Mouse (Mus musculus) limb, embryonic 15.5 days (tissue): ENCODE results near the gene Col7a1. TPM values are rescaled to one million over a fixed set of nuclear protein-coding genes. Genes with fewer than 3 reads are reported as not detected.

Experiments used
- ATAC-seq: fragments of 200-750 bp; cut with Nextera tagmentation; 2 replicates; pipeline ENCODE4 v1.8.0; 2017; ENCODE audit warnings: low read depth, moderate TSS enrichment; ENCODE audit not compliant: insufficient number of reproducible peaks, low FRiP score, low TSS enrichment
- H3K27ac ChIP-seq: fragments of 300-500 bp; sonication (generic); 2 replicates; pipeline ENCODE4 v1.5.1; 2015; ENCODE audit warnings: moderate library complexity, mild to moderate bottlenecking, inconsistent platforms
- H3K27me3 ChIP-seq: fragments of 300-500 bp; sonication (generic); 2 replicates; pipeline ENCODE4 v1.6.1; 2015; ENCODE audit warnings: inconsistent platforms
- H3K36me3 ChIP-seq: fragments of 300-500 bp; sonication (generic); 2 replicates; pipeline ENCODE4 v1.6.1; 2015; ENCODE audit warnings: inconsistent platforms
- H3K4me1 ChIP-seq: fragments of 300-500 bp; sonication (generic); 2 replicates; pipeline ENCODE4 v1.6.1; 2015; ENCODE audit warnings: inconsistent platforms
- H3K4me2 ChIP-seq: fragments of 300-500 bp; sonication (generic); 2 replicates; pipeline ENCODE4 v1.6.1; 2015; ENCODE audit warnings: mild to moderate bottlenecking, inconsistent platforms
- H3K4me3 ChIP-seq: fragments of 300-500 bp; sonication (generic); 2 replicates; pipeline ENCODE4 v1.5.1; 2015; ENCODE audit warnings: mild to moderate bottlenecking, inconsistent platforms
- H3K9ac ChIP-seq: fragments of 300-500 bp; sonication (generic); 2 replicates; pipeline ENCODE4 v1.6.1; 2015; ENCODE audit warnings: inconsistent platforms
- H3K9me3 ChIP-seq: fragments of 300-500 bp; sonication (generic); 2 replicates; pipeline ENCODE4 v1.6.1; 2016; ENCODE audit warnings: inconsistent platforms
- WGBS: fragments of 180-500 bp; shearing (Covaris S2); methylation state at CpG from one replicate; pipeline ENCODE4 v1.1.7; 2015; 5-methylcytosine and 5-hydroxymethylcytosine counted together
- polyA plus RNA-seq: library from polyadenylated mRNA; unstranded; fragments of >200 nt; fragmentation: Nextera tagmentation; extraction: Ambion mirVana; gene quantifications from 2 replicates; pipeline ENCODE4 v1.2.1, GENCODE M21; 2015

Gene Col7a1
- polyA plus RNA-seq, 1 experiment from 2014 or later: 19.4 TPM

DNA sequence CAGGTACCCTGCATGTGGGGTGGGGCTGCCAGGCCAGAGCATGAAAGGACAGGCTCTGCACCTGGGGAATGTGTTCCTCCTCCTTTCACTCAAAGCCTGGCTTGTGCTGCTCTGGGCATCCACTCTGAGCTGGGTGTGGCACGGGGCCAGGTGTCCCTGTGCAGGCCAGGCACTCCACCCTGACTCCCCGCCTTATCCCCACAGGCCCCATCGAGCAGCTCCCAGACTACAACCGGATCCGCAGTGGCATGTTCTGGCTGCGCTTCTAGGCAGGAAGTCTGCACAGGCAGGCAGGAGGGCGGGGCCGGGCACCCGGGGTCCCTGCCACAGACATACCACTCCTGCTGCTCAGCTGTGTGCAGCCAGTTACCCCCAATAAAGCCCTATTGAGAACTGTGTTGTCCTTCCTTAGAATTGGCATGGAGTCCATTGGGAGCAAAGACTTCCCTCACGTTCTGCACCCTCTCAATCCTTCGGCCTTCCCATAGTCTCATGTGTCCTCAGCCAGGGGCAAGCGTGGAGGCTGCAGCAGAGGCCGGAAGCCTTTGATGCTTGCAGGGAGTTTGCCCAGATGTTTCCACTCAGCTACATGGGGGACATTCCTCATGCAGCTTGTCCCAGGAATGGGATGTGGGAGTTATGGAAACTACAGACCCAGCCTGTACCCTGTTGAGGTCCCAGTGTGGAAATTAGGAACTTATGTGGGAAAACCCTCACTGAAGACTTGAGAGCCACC, 4.0 kb upstream of the Col7a1 start:
- peaks cover 63% of the 10 kb centered on the region for H3K36me3 ChIP-seq
- H3K9ac ChIP-seq: 0 out of 2 replicates have a peak overlapping the region, but pooled peaks have one; percentile 14
- 24% methylated on average over 13 of the region's 13 CpGs for WGBS
- H3K4me1 ChIP-seq: peaks cover 40% of the 10 kb centered on the region
- peak overlapping the region; percentile 17; the same call in 1 of the 2 replicates for H3K4me2 ChIP-seq
- H3K4me3 ChIP-seq: no peak overlapping the region
- peak; percentile 78 for ATAC-seq
- H3K9me3 ChIP-seq: no peaks in the 10 kb centered on the region
- peak overlapping the region; percentile 91 for H3K27ac ChIP-seq
- peaks cover 11% of the 10 kb centered on the region for H3K27me3 ChIP-seq

DNA sequence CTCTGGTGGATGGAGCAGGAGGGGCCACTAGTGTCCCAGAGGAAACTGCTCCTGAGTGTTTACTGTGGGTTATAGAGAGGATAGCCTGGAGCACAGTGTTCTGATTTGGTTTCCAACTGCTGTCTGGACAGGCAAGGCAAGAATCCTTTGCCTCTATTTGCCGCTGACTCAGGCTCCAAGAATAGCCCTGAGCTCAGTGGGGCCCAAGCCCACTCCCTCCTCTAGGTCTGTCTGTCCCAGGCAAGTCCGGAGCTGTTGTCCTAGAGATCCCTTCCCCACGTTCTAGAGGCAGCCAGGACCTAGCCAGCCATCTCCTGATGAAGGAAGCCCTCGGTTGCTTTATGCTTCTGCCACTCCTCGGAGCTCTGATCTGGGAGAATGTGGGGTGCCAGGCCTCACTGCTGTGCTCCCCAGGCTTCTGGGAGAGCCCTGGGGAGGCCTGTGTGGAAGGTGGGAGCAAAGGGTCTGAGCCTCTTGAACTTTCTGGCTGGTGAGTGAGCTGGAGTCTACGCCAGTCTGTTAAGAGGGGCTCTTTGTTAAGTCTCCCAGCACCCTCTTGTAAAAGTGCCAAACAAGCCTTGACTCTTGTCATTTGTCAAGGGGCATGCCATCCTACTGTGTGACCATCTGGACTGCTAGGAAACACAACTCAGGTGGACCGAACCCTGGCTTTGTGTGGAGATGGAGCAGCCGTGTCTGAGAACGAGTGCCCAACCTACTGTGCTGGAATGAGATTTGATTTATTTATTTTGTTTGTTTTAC, 3.2 kb upstream of the Col7a1 start:
- Histone ChIP-seq H3K9me3 (no peaks in the 10 kb centered on the region), H3K9ac (no peak overlapping the region), H3K27me3 (peaks cover 11% of the 10 kb centered on the region), H3K36me3 (peaks cover 56% of the 10 kb centered on the region), H3K27ac (peak overlapping the region; percentile 91), H3K4me1 (peaks cover 40% of the 10 kb centered on the region), H3K4me2 (no peak overlapping the region), H3K4me3 (no peak overlapping the region)
- 56% methylated on average over 9 of the region's 9 CpGs for WGBS
- ATAC-seq: no peak

- peaks cover 11% of the 10 kb centered on the region for H3K27me3 ChIP-seq
- H3K36me3 ChIP-seq: peaks cover 7% of the 10 kb centered on the region; the same call in 1 of the 2 replicates
- H3K27ac ChIP-seq: no peak overlapping the region
- 87% methylated on average over 11 of the region's 11 CpGs for WGBS
- H3K4me2 ChIP-seq: no peak overlapping the region
- H3K4me3 ChIP-seq: no peak overlapping the region
- H3K9me3 ChIP-seq: no peaks in the 10 kb centered on the region
- no peak for ATAC-seq
- no peak overlapping the region for H3K9ac ChIP-seq
- H3K4me1 ChIP-seq: peaks cover 14% of the 10 kb centered on the region
These were observed 1.9 kb downstream of the Col7a1 start for GRCm38 (mm10) chr9:108955241-108955640.

GRCm38 (mm10) chr9:108955846-108956245, 2.5 kb downstream of the Col7a1 start:
- no peak overlapping the region for H3K4me3 ChIP-seq
- H3K36me3 ChIP-seq: peaks cover 9% of the 10 kb centered on the region; the same call in 1 of the 2 replicates
- no peak overlapping the region for H3K9ac ChIP-seq
- ATAC-seq: no peak
- H3K27ac ChIP-seq: no peak overlapping the region
- H3K4me2 ChIP-seq: no peak overlapping the region
- 92% methylated on average over 11 of the region's 11 CpGs for WGBS
- peaks cover 12% of the 10 kb centered on the region for H3K4me1 ChIP-seq
- peaks cover 11% of the 10 kb centered on the region for H3K27me3 ChIP-seq
- no peaks in the 10 kb centered on the region for H3K9me3 ChIP-seq

GRCm38 (mm10) chr9:108963577-108963976, 10.2 kb downstream of the Col7a1 start:
- Histone ChIP-seq H3K27me3 (no peaks in the 10 kb centered on the region), H3K4me1 (no peaks in the 10 kb centered on the region), H3K9ac (no peak overlapping the region), H3K36me3 (0 out of 2 replicates have a peak, but pooled peaks cover 6% of the 10 kb centered on the region), H3K27ac (no peak overlapping the region), H3K4me3 (no peak overlapping the region), H3K4me2 (no peak overlapping the region), H3K9me3 (no peaks in the 10 kb centered on the region)
- no peak for ATAC-seq
- 66% methylated on average over 3 of the region's 3 CpGs for WGBS

DNA sequence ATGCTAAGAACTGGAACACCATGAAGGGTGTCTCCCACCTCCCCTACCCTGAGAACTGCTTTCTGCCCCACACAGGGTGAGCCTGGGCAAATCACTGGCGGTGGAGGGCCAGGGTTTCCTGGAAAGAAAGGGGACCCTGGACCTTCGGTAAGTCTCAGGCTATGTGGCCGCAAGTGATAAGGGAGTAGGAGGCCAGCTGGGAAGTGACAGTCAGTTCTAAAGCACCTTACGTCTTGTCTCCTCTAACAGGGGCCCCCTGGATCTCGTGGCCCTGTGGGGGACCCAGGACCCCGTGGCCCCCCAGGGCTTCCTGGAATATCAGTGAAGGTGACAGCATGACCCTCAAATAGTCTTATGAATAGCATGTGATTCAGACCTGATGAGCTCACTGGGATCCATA, 11.0 kb downstream of the Col7a1 start:
- Histone ChIP-seq H3K27ac (no peak overlapping the region), H3K4me3 (no peak overlapping the region), H3K4me1 (no peaks in the 10 kb centered on the region), H3K27me3 (no peaks in the 10 kb centered on the region), H3K9me3 (no peaks in the 10 kb centered on the region), H3K4me2 (no peak overlapping the region), H3K36me3 (0 out of 2 replicates have a peak, but pooled peaks cover 6% of the 10 kb centered on the region), H3K9ac (no peak overlapping the region)
- no peak for ATAC-seq
- 76% methylated on average over 6 of the region's 6 CpGs for WGBS

DNA sequence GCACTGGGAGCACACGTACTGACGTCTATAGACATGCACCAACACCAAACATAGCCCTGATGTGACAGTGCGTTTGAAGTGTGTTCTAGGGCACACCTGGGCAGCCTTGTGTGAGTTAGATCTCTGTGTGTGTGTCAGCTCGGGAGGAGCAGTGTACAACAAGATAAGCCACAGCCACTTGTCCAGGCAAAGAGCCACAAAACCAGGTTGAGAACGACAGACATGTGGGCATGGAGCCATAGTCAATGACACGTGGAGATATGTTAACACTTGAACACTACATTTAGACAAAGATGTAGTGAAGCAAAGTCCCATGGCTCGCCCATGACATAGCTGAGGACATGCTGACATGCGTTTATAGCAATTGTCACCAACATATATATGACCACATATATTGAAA, 17.2 kb downstream of the Col7a1 start:
- WGBS: 81% methylated on average over 8 of the region's 8 CpGs
- no peak overlapping the region for H3K9ac ChIP-seq
- ATAC-seq: no peak
- no peak overlapping the region for H3K27ac ChIP-seq
- H3K9me3 ChIP-seq: no peaks in the 10 kb centered on the region
- no peaks in the 10 kb centered on the region for H3K4me1 ChIP-seq
- H3K27me3 ChIP-seq: no peaks in the 10 kb centered on the region
- H3K36me3 ChIP-seq: no peaks in the 10 kb centered on the region
- no peak overlapping the region for H3K4me2 ChIP-seq
- no peak overlapping the region for H3K4me3 ChIP-seq

DNA sequence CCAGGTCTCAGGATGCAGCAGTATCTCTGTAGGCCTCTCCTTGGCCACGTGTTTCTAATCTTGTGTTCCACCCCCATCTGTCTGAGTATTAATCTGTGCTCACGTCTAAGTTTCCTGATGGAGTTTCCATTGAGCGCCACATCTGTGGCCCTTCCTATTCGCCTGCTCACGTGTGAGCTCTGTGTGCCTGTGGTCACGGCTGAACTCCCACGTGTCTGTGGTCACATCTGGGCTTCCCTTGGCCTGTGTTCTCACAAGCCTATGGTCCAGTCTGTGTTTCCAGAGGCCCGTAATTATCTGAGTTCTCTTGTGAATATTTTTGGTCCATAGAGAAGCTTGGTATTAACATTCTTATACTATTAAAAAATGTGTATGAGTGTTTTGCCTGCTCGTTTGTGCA, 23.1 kb downstream of the Col7a1 start:
- H3K9ac ChIP-seq: no peak overlapping the region
- no peak overlapping the region for H3K4me3 ChIP-seq
- no peak for ATAC-seq
- H3K27me3 ChIP-seq: no peaks in the 10 kb centered on the region
- H3K4me2 ChIP-seq: no peak overlapping the region
- 68% methylated on average over 9 of the region's 9 CpGs for WGBS
- no peak overlapping the region for H3K27ac ChIP-seq
- H3K36me3 ChIP-seq: no peaks in the 10 kb centered on the region
- H3K9me3 ChIP-seq: no peaks in the 10 kb centered on the region
- no peaks in the 10 kb centered on the region for H3K4me1 ChIP-seq

DNA sequence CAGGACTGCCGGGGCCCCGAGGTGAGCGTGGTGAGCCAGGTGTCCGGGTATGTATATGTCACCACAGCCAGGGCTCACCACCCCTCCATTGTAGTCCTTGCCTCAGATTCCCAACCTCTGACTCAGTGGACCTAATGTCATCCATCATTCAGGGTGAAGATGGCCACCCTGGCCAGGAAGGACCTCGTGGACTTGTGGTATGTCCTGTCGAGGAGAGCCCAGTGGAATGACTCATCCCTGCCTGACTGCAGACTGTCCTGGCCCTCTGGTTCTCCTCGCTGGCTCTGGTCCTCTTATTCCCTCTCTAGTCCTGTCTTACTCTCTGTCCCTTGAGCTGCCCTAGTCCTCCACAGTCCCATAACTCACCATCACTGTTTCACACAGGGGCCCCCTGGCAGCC, 24.6 kb downstream of the Col7a1 start:
- Histone ChIP-seq H3K9me3 (no peaks in the 10 kb centered on the region), H3K4me1 (no peaks in the 10 kb centered on the region), H3K36me3 (no peaks in the 10 kb centered on the region), H3K27me3 (no peaks in the 10 kb centered on the region), H3K4me3 (no peak overlapping the region), H3K4me2 (no peak overlapping the region), H3K27ac (no peak overlapping the region), H3K9ac (no peak overlapping the region)
- WGBS: 77% methylated on average over 7 of the region's 7 CpGs
- ATAC-seq: no peak

- no peak overlapping the region for H3K27ac ChIP-seq
- H3K36me3 ChIP-seq: no peaks in the 10 kb centered on the region
- H3K9me3 ChIP-seq: no peaks in the 10 kb centered on the region
- peaks cover 2% of the 10 kb centered on the region for H3K4me1 ChIP-seq
- no peak overlapping the region for H3K9ac ChIP-seq
- H3K27me3 ChIP-seq: no peaks in the 10 kb centered on the region
- no peak for ATAC-seq
- H3K4me2 ChIP-seq: no peak overlapping the region
- 79% methylated on average over 8 of the region's 8 CpGs for WGBS
- no peak overlapping the region for H3K4me3 ChIP-seq
These were observed 29.1 kb downstream of the Col7a1 start for GRCm38 (mm10) chr9:108982498-108982897.

DNA sequence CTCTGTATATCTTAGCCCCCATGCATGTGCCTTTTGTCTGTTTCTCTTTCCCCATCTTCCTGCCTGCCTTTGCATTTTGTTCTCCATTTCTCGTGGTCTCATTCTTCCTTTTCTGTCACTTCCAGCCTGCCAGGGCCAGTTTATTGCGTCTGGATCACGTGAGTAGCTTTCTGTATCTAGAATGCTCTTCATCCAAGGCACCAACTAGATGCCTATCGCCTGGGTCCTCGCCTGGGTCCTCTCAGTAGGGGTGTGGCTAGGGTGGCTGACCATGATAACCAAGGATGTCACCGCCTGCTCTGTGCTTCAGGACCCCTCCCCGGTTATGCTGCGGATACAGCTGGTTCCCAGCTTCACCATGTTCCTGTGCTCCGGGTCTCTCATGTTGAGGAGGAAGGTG, 29.8 kb downstream of the Col7a1 start:
- no peak overlapping the region for H3K4me2 ChIP-seq
- no peaks in the 10 kb centered on the region for H3K27me3 ChIP-seq
- ATAC-seq: no peak
- H3K4me1 ChIP-seq: peaks cover 9% of the 10 kb centered on the region
- no peak overlapping the region for H3K27ac ChIP-seq
- WGBS: 71% methylated on average over 9 of the region's 9 CpGs
- H3K36me3 ChIP-seq: no peaks in the 10 kb centered on the region
- no peak overlapping the region for H3K9ac ChIP-seq
- no peak overlapping the region for H3K4me3 ChIP-seq
- no peaks in the 10 kb centered on the region for H3K9me3 ChIP-seq

DNA sequence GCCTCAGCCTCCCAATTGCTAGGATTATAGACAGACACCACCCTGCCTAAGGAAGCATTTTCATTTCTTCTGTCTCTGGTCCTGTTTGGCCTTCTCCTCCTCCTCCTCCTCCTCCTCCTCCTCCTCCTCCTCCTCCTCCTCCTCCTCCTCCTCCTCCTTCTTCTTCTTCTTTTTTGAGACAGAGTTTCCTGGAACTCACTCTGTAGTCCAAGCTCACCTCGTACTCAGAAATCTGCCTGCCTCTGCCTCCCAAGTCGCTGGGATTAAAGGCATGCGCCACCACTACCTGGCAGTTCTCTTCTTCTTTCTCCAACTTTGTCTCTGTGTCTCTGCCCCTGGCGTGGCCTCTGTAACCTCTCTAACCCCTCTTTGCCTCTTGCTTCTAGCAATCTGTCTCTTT, 32.3 kb downstream of the Col7a1 start, which contains the start of gene Ucn2:
Gene Ucn2 (plus strand): TSS at position 301 of the 400 bp plus-strand sequence.
- no peak within 1 kb of the TSS for H3K27ac ChIP-seq
- H3K4me1 ChIP-seq: peaks cover 28% of the 10 kb centered on the region
- 80% methylated on average over 4 of the region's 4 CpGs for WGBS
- no peak within 1 kb of the TSS for H3K4me2 ChIP-seq
- no peak within 1 kb of the TSS for H3K4me3 ChIP-seq
- ATAC-seq: no peak
- no peaks in the 10 kb centered on the region for H3K9me3 ChIP-seq
- no peaks in the 10 kb centered on the region for H3K27me3 ChIP-seq
- no peaks in the 10 kb centered on the region for H3K36me3 ChIP-seq
- H3K9ac ChIP-seq: no peak within 1 kb of the TSS
